Mouse (Mus musculus) embryonic facial prominence, embryonic 14.5 days (tissue): ENCODE data around the gene D630003M21Rik. TPM values are rescaled to one million over a fixed set of nuclear protein-coding genes. Genes with fewer than 3 reads are reported as not detected.

Experiments
- ATAC-seq: fragments of 200-750 bp; cut with Nextera tagmentation; 2 replicates; pipeline ENCODE4 v1.8.0; 2017; ENCODE audit warnings: low read depth, moderate number of reproducible peaks, moderate TSS enrichment
- DNase-seq: peaks from one replicate; pipeline ENCODE4 v3.0.0-alpha.2; 2015; ENCODE audit warnings: low spot score
- H3K27ac ChIP-seq: fragments of 300-500 bp; sonication (generic); replicated peaks from 2 replicates; pipeline ENCODE4 v1.5.1; 2014; ENCODE audit warnings: low read depth, mild to moderate bottlenecking, low read length, moderate library complexity
- H3K27me3 ChIP-seq: fragments of 300-500 bp; sonication (generic); replicated peaks from 2 replicates; pipeline ENCODE4 v1.6.1; 2014; ENCODE audit warnings: low read length; ENCODE audit not compliant: control insufficient read depth, insufficient read depth
- H3K36me3 ChIP-seq: fragments of 300-500 bp; sonication (generic); 2 replicates; pipeline ENCODE4 v1.6.1; 2014; ENCODE audit warnings: low read length, mixed read lengths; ENCODE audit not compliant: control insufficient read depth, insufficient read depth
- H3K4me1 ChIP-seq: fragments of 300-500 bp; sonication (generic); 2 replicates; pipeline ENCODE4 v1.6.1; 2014; ENCODE audit warnings: antibody characterized with exemption, low read length; ENCODE audit not compliant: control insufficient read depth, insufficient read depth
- H3K4me2 ChIP-seq: fragments of 300-500 bp; sonication (generic); 2 replicates; pipeline ENCODE4 v1.6.1; 2014; ENCODE audit warnings: low read depth, mild to moderate bottlenecking, low read length, moderate library complexity, mixed read lengths
- H3K4me3 ChIP-seq: fragments of 300-500 bp; sonication (generic); 2 replicates; pipeline ENCODE4 v1.5.1; 2014; ENCODE audit warnings: low read depth, mild to moderate bottlenecking, low read length
- H3K9ac ChIP-seq: fragments of 300-500 bp; sonication (generic); 2 replicates; pipeline ENCODE4 v1.6.1; 2014; ENCODE audit warnings: low read depth, mild to moderate bottlenecking, low read length, moderate library complexity, mixed read lengths
- H3K9me3 ChIP-seq: fragments of 300-500 bp; sonication (generic); 2 replicates; pipeline ENCODE4 v1.6.1; 2016; ENCODE audit warnings: low read length; ENCODE audit not compliant: control insufficient read depth
- WGBS: fragments of 180-500 bp; shearing (Covaris S2); extraction: QIAGEN DNeasy Blood & Tissue Kit; methylation state at CpG from one replicate; pipeline ENCODE4 v1.1.7; 2014; 5-methylcytosine and 5-hydroxymethylcytosine counted together
- polyA plus RNA-seq: library from polyadenylated mRNA; unstranded; fragments of >200 nt; fragmentation: Nextera tagmentation; extraction: Ambion mirVana; gene quantifications from 2 replicates; pipeline ENCODE4 v1.2.1, GENCODE M21; 2014

The D630003M21Rik gene
- polyA plus RNA-seq, 1 experiment from 2014 or later: 5.4 TPM

- DNase-seq (no peak), ATAC-seq (no peak)
- Histone ChIP-seq H3K36me3 (no peaks in the 10 kb centered on the region), H3K27me3 (no peaks in the 10 kb centered on the region), H3K4me3 (no peak overlapping the region), H3K4me2 (no peak overlapping the region), H3K27ac (no peak overlapping the region), H3K4me1 (peaks cover 7% of the 10 kb centered on the region; the same call in 1 of the 2 replicates), H3K9me3 (no peaks in the 10 kb centered on the region), H3K9ac (no peak overlapping the region)
- WGBS: 90% methylated on average over 8 of the region's 8 CpGs
Observed at GRCm38 (mm10) chr2:158183266-158183665, 45.8 kb downstream of the D630003M21Rik start.

GRCm38 (mm10) chr2:158181932-158182331 lies 47.1 kb downstream of the D630003M21Rik start:
- 58% methylated on average over 6 of the region's 6 CpGs for WGBS
- no peaks in the 10 kb centered on the region for H3K36me3 ChIP-seq
- H3K4me3 ChIP-seq: no peak overlapping the region
- H3K9ac ChIP-seq: no peak overlapping the region
- peaks cover 7% of the 10 kb centered on the region; the same call in 1 of the 2 replicates for H3K4me1 ChIP-seq
- no peaks in the 10 kb centered on the region for H3K27me3 ChIP-seq
- ATAC-seq (no peak), DNase-seq (no peak)
- no peaks in the 10 kb centered on the region for H3K9me3 ChIP-seq
- H3K27ac ChIP-seq: no peak overlapping the region
- no peak overlapping the region for H3K4me2 ChIP-seq

- Histone ChIP-seq H3K36me3 (no peaks in the 10 kb centered on the region), H3K9ac (no peak overlapping the region), H3K27me3 (no peaks in the 10 kb centered on the region), H3K4me3 (no peak overlapping the region), H3K4me2 (no peak overlapping the region), H3K27ac (no peak overlapping the region), H3K4me1 (peaks cover 7% of the 10 kb centered on the region; the same call in 1 of the 2 replicates), H3K9me3 (no peaks in the 10 kb centered on the region)
- WGBS: 40% methylated on average over 9 of the region's 9 CpGs
- DNase-seq (no peak), ATAC-seq (no peak)
Observed at GRCm38 (mm10) chr2:158180797-158181196, 48.2 kb downstream of the D630003M21Rik start.

GRCm38 (mm10) chr2:158179370-158180111 lies 49.5 kb downstream of the D630003M21Rik start:
- Histone ChIP-seq H3K9me3 (no peaks in the 10 kb centered on the region), H3K9ac (peak overlapping the region; percentile 46), H3K4me3 (peak overlapping the region; percentile 35), H3K27me3 (no peaks in the 10 kb centered on the region), H3K4me2 (peak overlapping the region; percentile 59), H3K36me3 (no peaks in the 10 kb centered on the region), H3K27ac (no peak overlapping the region; the same call in 1 of the 2 replicates), H3K4me1 (peaks cover 7% of the 10 kb centered on the region; the same call in 1 of the 2 replicates)
- DNase-seq: peak; percentile 64
- ATAC-seq: peak; percentile 42; the same call in 1 of the 2 replicates
- WGBS: 26% methylated on average over 17 of the region's 18 CpGs

- DNase-seq (peak; percentile 80), ATAC-seq (peak; percentile 95)
- no peaks in the 10 kb centered on the region for H3K9me3 ChIP-seq
- H3K9ac ChIP-seq: peak overlapping the region; percentile 46
- no peaks in the 10 kb centered on the region for H3K27me3 ChIP-seq
- 15% methylated on average over 11 of the region's 19 CpGs for WGBS
- H3K4me3 ChIP-seq: peak overlapping the region; percentile 35
- peak overlapping the region; percentile 59 for H3K4me2 ChIP-seq
- H3K27ac ChIP-seq: no peak overlapping the region; the same call in 1 of the 2 replicates
- no peaks in the 10 kb centered on the region for H3K36me3 ChIP-seq
- peaks cover 7% of the 10 kb centered on the region; the same call in 1 of the 2 replicates for H3K4me1 ChIP-seq
Observed at GRCm38 (mm10) chr2:158178696-158179369, 50.2 kb downstream of the D630003M21Rik start.

- WGBS: 74% methylated on average over 4 of the region's 4 CpGs
- DNase-seq: no peak
- H3K9ac ChIP-seq: no peak overlapping the region
Observed at GRCm38 (mm10) chr2:158178139-158178538, 50.9 kb downstream of the D630003M21Rik start.

GRCm38 (mm10) chr2:158177574-158177973 lies 51.4 kb downstream of the D630003M21Rik start:
- no peak overlapping the region for H3K27ac ChIP-seq
- no peaks in the 10 kb centered on the region for H3K36me3 ChIP-seq
- H3K4me1 ChIP-seq: peaks cover 7% of the 10 kb centered on the region; the same call in 1 of the 2 replicates
- no peak overlapping the region for H3K4me3 ChIP-seq
- no peaks in the 10 kb centered on the region for H3K9me3 ChIP-seq
- DNase-seq (no peak), ATAC-seq (no peak)
- H3K27me3 ChIP-seq: no peaks in the 10 kb centered on the region
- WGBS: 73% methylated on average over 3 of the region's 3 CpGs
- H3K4me2 ChIP-seq: no peak overlapping the region
- no peak overlapping the region for H3K9ac ChIP-seq

More at GRCm38 (mm10) chr2:158178139-158178538, 50.9 kb downstream of the D630003M21Rik start:
- no peak overlapping the region for H3K27ac ChIP-seq
- no peaks in the 10 kb centered on the region for H3K27me3 ChIP-seq
- peaks cover 7% of the 10 kb centered on the region; the same call in 1 of the 2 replicates for H3K4me1 ChIP-seq
- H3K4me3 ChIP-seq: no peak overlapping the region
- no peaks in the 10 kb centered on the region for H3K9me3 ChIP-seq
- ATAC-seq: no peak
- H3K4me2 ChIP-seq: no peak overlapping the region
- H3K36me3 ChIP-seq: no peaks in the 10 kb centered on the region

- 87% methylated on average over 9 of the region's 9 CpGs for WGBS
- Histone ChIP-seq H3K27me3 (no peaks in the 10 kb centered on the region), H3K27ac (no peak overlapping the region), H3K36me3 (no peaks in the 10 kb centered on the region), H3K9me3 (no peaks in the 10 kb centered on the region), H3K9ac (no peak overlapping the region), H3K4me3 (no peak overlapping the region), H3K4me1 (peaks cover 7% of the 10 kb centered on the region; the same call in 1 of the 2 replicates), H3K4me2 (no peak overlapping the region)
- ATAC-seq (no peak), DNase-seq (no peak)
Observed at GRCm38 (mm10) chr2:158176763-158177162, 52.3 kb downstream of the D630003M21Rik start.
